Mouse (Mus musculus) liver, postnatal 0 days (tissue): Measurements from ENCODE around the gene Smim27.

Experiments used
- CTCF ChIP-seq: sonication (generic); IDR thresholded peaks from 2 replicates; pipeline ENCODE4 v1.5.1; 2016; ENCODE audit warnings: antibody characterized with exemption, low read depth
- EP300 ChIP-seq: IDR thresholded peaks from 2 replicates; pipeline ENCODE4 v1.6.1; 2016; ENCODE audit warnings: antibody characterized with exemption, low read depth, mild to moderate bottlenecking

DNA sequence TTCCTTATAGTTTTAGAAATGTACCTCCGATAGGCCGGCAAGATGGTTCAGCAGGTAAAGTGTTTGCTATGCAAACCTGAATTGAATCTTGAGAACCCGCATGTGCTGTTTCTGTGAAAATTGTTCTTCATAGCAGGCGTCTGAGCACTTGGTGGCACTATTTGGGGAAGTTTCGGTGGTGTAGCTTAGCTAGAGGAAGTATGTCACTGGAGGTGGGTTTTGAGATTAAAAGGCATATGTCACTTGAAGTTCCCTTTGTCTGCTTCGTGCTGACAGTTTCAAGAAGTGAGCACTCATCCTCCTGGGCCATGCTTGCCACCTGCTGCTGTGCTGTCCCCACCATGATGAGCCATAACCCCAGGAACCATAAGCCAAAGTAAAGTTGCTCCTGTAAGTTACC, 18.0 kb downstream of the Smim27 start:
- TF ChIP-seq CTCF (no peak), EP300 (no peak)
